Mouse (Mus musculus): ENCODE measurements around the gene Mxd4. TPM values are rescaled to one million over a fixed set of nuclear protein-coding genes. Genes with fewer than 3 reads are reported as not detected.
A peak's percentile ranks its signal among the peaks of the same experiment; 100 is the strongest.

The Mxd4 gene
- polyA plus RNA-seq, 1 experiment from 2014 or later: 28.7 TPM

DNA sequence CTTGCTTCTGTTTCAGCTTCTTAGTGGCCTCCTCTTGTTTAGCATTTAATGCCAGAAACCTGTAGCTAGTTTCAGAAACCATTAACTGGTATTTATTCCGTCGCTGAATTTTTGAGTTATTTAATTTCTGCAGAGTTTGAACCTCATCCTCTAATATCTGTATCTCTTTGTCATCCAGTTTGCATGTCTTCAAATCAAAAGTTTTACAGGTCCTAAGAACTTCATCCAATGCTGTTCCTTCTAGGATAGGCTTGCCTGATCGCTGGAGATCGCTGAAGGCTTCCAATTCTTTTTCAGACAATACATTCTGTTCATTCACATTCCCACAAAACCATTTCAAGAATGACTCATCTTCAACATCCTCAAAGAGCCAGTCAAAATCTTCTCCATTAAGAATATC lies 19.7 kb downstream of the Mxd4 start:
- no peak for ATAC-seq (ENCODE audit: insufficient read depth, low FRiP score, low read depth)
- 0 out of 2 replicates have a peak, but pooled peaks cover 4% of the 10 kb centered on the region for H3K36me3 ChIP-seq
- no peaks in the 10 kb centered on the region for H3K27me3 ChIP-seq (replicated peaks)
- H3K4me1 ChIP-seq: peaks cover 7% of the 10 kb centered on the region
- H3K4me2 ChIP-seq: peak overlapping the region; percentile 30; the same call in 1 of the 2 replicates
- no peak overlapping the region for H3K4me3 ChIP-seq (replicated peaks)
- H3K27ac ChIP-seq: no peak overlapping the region
- no peaks in the 10 kb centered on the region for H3K9me3 ChIP-seq
- H3K9ac ChIP-seq: no peak overlapping the region
- 83% methylated on average over 4 of the region's 4 CpGs for WGBS

DNA sequence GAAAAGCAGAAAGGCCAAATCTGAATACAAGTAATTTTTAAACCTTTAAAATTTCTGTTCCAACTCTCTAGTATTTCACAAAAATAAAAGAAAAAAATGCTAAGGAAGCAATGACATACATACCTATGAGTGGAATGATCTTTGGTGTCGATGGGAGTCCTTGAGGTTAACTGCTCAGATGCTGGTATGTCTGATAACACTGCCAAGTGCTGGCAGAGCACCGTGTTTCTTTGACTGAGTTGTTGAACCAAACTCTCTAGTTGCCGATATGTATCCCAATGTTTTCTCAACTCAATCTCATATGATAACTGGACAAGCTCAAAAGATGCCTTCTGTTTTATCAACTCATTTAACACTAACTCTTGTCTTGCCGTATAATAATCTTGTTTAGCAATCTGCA lies 21.7 kb downstream of the Mxd4 start:
- 69% methylated on average over 4 of the region's 4 CpGs for WGBS
- Histone ChIP-seq H3K36me3 (peaks cover 4% of the 10 kb centered on the region; the same call in 1 of the 2 replicates), H3K9ac (no peak overlapping the region), H3K9me3 (no peaks in the 10 kb centered on the region), H3K27me3 (replicated peaks) (no peaks in the 10 kb centered on the region), H3K4me2 (no peak overlapping the region), H3K4me3 (replicated peaks) (no peak overlapping the region), H3K27ac (no peak overlapping the region), H3K4me1 (peaks cover 7% of the 10 kb centered on the region)
- ATAC-seq (ENCODE audit: insufficient read depth, low FRiP score, low read depth): no peak

DNA sequence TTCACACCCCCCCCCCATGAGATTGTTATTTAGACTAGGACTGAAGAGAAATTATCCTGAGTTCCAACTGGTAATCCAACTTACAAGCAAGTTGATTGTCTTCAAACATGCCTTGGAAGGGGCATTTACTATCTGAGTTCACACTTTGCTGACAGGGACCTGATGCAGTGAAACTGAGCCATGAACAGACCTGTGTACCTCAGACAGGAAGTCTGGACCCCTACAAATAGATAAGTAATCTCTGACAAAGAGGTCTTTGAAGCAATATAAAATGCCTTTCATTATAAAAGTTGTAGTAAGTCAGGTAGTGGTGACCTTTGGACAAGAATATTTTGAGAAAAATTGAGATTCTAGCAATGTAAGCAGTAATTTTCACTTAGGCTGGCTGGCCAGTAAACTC lies 39.0 kb downstream of the Mxd4 start:
- Histone ChIP-seq H3K27ac (no peak overlapping the region), H3K4me3 (replicated peaks) (no peak overlapping the region), H3K9ac (no peak overlapping the region), H3K9me3 (no peaks in the 10 kb centered on the region), H3K36me3 (no peaks in the 10 kb centered on the region), H3K4me2 (no peak overlapping the region), H3K27me3 (replicated peaks) (no peaks in the 10 kb centered on the region), H3K4me1 (no peaks in the 10 kb centered on the region)
- no peak for ATAC-seq (ENCODE audit: insufficient read depth, low FRiP score, low read depth)

DNA sequence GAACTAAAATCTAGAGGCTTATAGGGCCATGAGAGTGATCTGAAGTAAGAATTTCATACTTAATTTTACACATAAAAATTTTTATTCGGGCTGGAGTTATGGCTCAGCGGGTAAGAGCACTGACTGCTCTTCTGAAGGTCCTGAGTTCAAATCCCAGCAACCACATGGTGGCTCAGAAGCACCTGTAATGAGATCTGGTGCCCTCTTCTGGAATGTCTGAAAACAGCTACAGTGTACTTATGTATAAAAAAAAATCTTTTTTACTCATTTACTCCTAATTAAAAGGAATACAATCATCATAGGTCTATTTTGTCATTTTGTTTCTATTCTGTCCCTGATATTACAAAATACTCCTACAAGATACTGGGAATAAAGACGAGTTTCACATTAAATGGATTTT lies 40.0 kb downstream of the Mxd4 start:
- 89% methylated on average over 3 of the region's 3 CpGs for WGBS
- no peak overlapping the region for H3K4me2 ChIP-seq
- H3K36me3 ChIP-seq: no peaks in the 10 kb centered on the region
- H3K9ac ChIP-seq: no peak overlapping the region
- no peaks in the 10 kb centered on the region for H3K9me3 ChIP-seq
- H3K27ac ChIP-seq: no peak overlapping the region
- H3K4me3 ChIP-seq (replicated peaks): no peak overlapping the region
- no peaks in the 10 kb centered on the region for H3K4me1 ChIP-seq
- ATAC-seq (ENCODE audit: insufficient read depth, low FRiP score, low read depth): no peak
- no peaks in the 10 kb centered on the region for H3K27me3 ChIP-seq (replicated peaks)

DNA sequence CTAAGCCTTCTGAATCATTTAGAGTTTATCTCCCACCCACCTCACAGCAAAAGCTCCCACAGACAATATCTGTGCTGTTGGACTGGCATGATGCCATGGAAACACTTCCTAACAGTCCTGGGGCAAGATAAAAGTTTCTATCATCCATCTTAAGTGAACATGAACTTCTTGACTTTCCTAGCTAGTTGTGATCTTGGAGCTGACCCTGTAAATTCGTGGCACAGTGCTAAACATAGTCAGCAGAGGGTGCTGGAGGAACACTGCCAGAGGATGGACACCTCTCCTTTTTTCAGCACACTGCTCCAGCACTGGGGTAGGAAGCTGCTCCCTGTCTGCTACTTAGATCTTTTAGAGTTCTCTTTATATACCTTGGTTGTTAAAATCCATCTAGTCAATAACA lies 47.8 kb downstream of the Mxd4 start:
- no peak for ATAC-seq (ENCODE audit: insufficient read depth, low FRiP score, low read depth)
- no peaks in the 10 kb centered on the region for H3K27me3 ChIP-seq (replicated peaks)
- H3K36me3 ChIP-seq: no peaks in the 10 kb centered on the region
- no peak overlapping the region for H3K9ac ChIP-seq
- H3K9me3 ChIP-seq: no peaks in the 10 kb centered on the region
- no peak overlapping the region for H3K27ac ChIP-seq
- no peaks in the 10 kb centered on the region for H3K4me1 ChIP-seq
- H3K4me2 ChIP-seq: no peak overlapping the region
- WGBS: 3% methylated on average over 1 of the region's 1 CpGs
- H3K4me3 ChIP-seq (replicated peaks): no peak overlapping the region

DNA sequence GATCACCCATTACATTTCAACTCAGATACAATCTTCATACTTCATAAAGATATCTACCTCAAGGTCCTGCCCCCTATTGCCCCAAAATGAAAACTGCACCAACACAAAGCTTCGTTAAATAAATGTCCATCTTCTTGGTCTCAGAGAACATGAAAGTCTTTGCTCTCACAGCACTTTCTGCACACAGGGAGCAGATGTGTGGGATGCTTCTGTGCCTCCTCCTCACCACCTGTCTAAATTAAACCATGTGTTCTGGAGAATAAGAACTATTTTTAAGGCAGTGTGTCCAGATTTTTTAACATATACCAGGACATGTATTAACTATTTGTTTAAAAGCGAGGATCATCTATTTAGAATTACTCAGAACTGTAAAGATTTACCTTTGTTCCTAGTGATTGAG lies 54.8 kb downstream of the Mxd4 start:
- no peak overlapping the region for H3K27ac ChIP-seq
- H3K27me3 ChIP-seq (replicated peaks): no peaks in the 10 kb centered on the region
- 71% methylated on average over 2 of the region's 2 CpGs for WGBS
- H3K36me3 ChIP-seq: no peaks in the 10 kb centered on the region
- ATAC-seq (ENCODE audit: insufficient read depth, low FRiP score, low read depth): no peak
- H3K4me3 ChIP-seq (replicated peaks): no peak overlapping the region
- H3K9me3 ChIP-seq: no peaks in the 10 kb centered on the region
- H3K4me1 ChIP-seq: no peaks in the 10 kb centered on the region
- H3K4me2 ChIP-seq: no peak overlapping the region
- H3K9ac ChIP-seq: no peak overlapping the region

DNA sequence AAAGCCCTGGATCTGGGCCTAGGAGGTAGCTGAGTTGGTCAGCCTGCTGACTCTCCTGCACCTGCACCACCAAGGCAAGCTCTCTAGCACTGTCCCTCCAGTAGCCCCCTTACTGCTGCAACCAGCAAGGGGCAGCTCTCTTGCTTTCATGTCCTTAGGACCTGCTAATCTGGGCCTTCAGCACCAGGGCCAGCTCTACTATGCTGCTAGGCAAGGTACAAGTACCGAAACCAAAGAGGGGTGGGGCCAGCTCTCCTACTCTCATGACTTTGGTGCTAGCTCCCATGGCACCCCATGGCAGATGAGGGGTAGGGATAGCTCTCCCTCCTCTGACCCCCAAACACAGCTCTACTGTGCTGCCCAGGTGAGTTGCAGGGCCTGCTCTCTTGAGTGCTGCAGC lies 63.4 kb downstream of the Mxd4 start:
- Histone ChIP-seq H3K4me2 (no peak overlapping the region), H3K9ac (no peak overlapping the region), H3K27ac (no peak overlapping the region), H3K27me3 (replicated peaks) (no peaks in the 10 kb centered on the region), H3K4me1 (no peaks in the 10 kb centered on the region), H3K36me3 (no peaks in the 10 kb centered on the region), H3K9me3 (no peaks in the 10 kb centered on the region), H3K4me3 (replicated peaks) (no peak overlapping the region)
- 21% methylated on average over 1 of the region's 1 CpGs for WGBS
- no peak for ATAC-seq (ENCODE audit: insufficient read depth, low FRiP score, low read depth)

Other genes with a start within 250 kb of the Mxd4 start
- gene Gm1673, start 204.3 kb downstream of the Mxd4 start, polyA plus RNA-seq (2015; fragmentation: Nextera tagmentation; extraction: Ambion mirVana): 67.5 and 71.5 TPM in 2 replicates
- 0.28 and 0.32 TPM in 2 replicates for gene Nat8l, start 191.7 kb downstream of the Mxd4 start, polyA plus RNA-seq (2015; fragmentation: Nextera tagmentation; extraction: Ambion mirVana)
- 0.81 and 0.92 TPM in 2 replicates for gene Poln, start 18.3 kb downstream of the Mxd4 start, polyA plus RNA-seq (2015; fragmentation: Nextera tagmentation; extraction: Ambion mirVana)
- 33.7 and 35.9 TPM in 2 replicates for gene Haus3, start 18.2 kb downstream of the Mxd4 start, polyA plus RNA-seq (2015; fragmentation: Nextera tagmentation; extraction: Ambion mirVana)
- gene Zfyve28, start 100.7 kb upstream of the Mxd4 start, polyA plus RNA-seq (2015; fragmentation: Nextera tagmentation; extraction: Ambion mirVana): 0.53 and 0.62 TPM in 2 replicates
- not detected in 2 replicates for gene Cfap99, start 100.9 kb upstream of the Mxd4 start, polyA plus RNA-seq (2015; fragmentation: Nextera tagmentation; extraction: Ambion mirVana)
- 138 and 151 TPM in 2 replicates for gene Rnf4, start 148.6 kb upstream of the Mxd4 start, polyA plus RNA-seq (2015; fragmentation: Nextera tagmentation; extraction: Ambion mirVana)
- 10.3 and 11.8 TPM in 2 replicates for gene Fam193a, start 182.2 kb upstream of the Mxd4 start, polyA plus RNA-seq (2015; fragmentation: Nextera tagmentation; extraction: Ambion mirVana)